Mouse (Mus musculus): ENCODE data around the gene Galnt13.
"Not testable (repeated sequence)": the region's sequence is repeated elsewhere in the genome, so short reads cannot be mapped to it uniquely, and the experiment has no call there.

Gene Galnt13

DNA sequence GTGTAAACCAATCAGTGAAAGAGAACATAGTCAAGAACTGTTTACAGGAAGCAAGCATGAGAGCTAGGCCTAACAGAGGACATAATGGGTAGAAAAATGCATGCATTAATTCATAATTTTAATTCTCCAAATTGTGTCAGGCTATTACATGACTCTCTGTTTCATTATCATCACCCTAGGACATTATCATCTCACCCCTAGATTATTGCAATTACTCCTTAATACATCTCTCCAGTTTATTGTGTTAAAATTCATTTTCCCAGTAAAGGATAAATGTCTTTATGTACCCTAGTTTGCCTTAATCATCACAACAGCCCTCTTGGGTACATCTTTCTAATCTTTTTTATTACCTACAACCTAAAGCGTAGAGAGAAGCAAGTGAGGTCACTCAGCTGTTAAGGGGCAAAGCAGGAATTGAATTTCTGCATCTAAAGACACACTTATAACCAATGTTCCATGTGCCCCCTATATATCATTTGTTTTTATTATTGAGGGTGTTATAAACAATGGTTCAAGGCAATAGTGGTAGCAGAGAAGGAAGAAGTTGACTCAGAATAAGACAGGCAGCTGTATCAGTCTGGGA is 479.1 kb downstream of the Galnt13 start:
- no peak for DNase-seq (ENCODE audit: low read depth, low spot score)

DNA sequence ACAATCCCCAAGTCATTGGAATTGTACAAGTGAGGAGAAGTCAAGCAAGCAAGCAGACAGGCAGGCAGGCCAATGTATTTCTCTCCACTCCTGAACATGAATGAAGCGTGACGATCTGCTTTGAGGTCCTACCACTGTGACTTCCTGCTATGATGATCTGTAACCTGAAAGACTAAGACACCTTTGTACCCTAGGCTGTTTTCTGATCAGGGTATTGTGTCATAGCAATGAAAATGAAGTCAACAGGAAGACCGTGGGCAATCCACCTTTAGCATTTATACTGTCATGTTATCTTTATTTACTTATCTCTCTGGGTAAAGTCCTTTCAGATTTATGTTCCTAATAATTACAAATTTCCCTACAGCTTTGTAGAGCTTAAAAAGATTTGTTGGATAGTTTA is 500.3 kb downstream of the Galnt13 start:
- no peak for DNase-seq (ENCODE audit: low read depth, low spot score)

DNA sequence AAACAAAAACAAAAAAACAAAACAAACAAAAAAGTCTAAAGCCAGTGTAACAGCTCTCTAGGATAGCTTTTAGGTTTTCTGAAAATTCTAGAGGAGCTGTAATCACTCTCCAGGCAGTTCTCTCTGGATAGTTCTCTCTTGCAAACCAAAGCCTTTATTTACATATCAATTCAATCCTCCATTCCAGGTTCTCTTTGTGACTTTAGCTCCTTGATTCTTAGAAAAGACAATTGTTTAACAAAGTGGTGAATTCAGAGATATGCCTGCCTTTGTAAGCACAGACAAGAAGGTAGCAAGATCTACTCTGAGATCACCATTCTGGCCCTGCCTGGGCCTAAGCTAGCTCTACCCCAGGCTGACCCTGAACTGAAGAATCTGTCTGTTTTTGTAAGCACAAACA is 501.2 kb downstream of the Galnt13 start:
- no peak for DNase-seq (ENCODE audit: low read depth, low spot score)

DNA sequence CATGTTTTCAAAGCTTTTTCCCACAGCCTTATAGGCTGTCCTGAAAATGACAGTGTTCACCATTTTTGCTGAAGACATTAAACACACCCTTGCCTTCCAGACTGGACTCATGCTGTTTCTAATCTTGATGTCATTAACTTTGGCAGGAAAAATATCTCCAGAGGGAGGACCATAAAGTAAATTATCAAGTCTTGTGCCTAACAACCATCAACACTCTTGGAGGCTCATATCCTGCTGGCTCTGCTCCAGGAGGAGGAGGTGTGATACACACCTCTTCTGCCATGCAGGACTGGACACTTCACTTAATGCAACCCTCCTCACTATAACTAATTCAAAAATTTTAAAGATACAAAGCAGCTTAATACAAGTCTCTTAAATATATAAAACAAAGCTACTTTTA is 502.0 kb downstream of the Galnt13 start:
- DNase-seq (ENCODE audit: low read depth, low spot score), result no peak

DNA sequence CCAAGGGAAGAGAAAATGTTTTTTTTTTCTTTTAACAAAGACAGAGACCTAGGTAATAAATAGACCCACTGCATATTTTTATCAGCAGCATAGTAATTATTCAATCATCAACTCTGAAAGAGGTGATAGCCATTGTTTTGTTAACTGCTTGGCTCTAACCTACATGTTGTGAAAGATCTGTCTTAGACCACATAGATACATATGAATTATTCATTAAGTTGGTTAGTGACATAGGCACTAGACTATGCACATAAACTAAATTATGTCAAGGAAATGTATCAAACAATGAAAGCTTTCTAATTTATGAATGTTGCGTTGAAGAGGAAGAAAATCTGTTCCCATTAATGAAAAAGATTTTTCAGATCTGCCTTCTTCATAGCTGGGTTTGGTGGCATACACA is 507.3 kb downstream of the Galnt13 start:
- DNase-seq (ENCODE audit: low read depth, low spot score), result no peak

DNA sequence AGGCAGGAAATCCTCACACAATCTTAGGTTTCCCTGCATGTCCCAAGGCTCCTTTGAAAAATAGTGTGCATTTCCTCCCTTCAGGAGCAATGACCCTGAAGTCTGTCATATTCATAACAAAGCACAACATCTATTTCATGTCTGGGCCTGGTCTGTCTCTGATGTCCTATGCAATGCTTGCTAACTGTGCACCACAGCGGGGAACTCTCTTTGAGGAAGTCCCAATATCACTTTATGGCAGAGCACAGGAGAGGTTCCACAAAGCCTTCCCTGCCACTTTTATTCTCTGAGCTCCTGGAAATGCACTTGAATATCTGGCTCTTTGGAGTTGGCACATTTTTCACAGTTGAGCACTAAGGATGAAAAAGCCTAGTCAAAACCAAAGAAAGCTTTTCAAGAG is 547.7 kb downstream of the Galnt13 start:
- no peak for DNase-seq (ENCODE audit: low read depth, low spot score)

DNA sequence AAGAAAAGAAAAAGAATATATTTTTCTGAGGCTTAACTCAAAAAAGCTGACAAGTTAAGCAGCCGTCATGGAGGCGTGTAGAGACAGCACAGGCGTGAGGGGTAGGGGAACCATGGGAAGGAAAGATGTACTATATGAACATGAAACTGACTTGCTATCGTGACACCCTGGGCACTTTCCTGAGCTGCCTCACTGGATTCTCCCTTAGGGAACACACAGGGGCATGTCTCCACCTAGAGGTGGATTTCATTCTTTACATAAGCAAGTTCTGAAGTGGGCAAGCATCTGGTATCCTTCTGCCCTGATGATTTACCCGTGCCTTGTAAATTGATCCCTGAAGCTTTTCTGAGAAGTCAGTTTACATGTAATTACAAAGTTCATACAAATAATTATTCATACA is 586.4 kb downstream of the Galnt13 start:
- DNase-seq (ENCODE audit: low read depth, low spot score), result not testable (repeated sequence)

DNA sequence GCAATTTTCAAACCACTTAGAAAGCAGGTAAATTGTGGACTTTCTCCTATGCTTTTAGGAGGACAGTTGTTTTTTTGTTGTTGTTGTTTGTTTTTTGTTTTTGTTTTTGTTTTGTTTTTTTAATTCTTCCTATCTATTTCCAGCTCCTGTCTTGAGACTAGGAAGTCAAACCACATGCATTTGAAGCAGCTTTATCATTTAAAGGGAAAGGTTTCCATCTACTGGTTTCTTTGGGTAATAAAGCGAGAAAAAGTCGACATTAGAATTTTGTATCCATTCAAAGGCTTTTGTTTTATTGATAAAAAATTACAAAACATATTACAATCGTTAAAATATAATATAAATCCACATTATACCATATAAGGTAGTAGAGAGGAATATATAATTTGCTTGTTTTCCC is 598.5 kb downstream of the Galnt13 start:
- peak; percentile 1 for DNase-seq (ENCODE audit: low read depth, low spot score)

DNA sequence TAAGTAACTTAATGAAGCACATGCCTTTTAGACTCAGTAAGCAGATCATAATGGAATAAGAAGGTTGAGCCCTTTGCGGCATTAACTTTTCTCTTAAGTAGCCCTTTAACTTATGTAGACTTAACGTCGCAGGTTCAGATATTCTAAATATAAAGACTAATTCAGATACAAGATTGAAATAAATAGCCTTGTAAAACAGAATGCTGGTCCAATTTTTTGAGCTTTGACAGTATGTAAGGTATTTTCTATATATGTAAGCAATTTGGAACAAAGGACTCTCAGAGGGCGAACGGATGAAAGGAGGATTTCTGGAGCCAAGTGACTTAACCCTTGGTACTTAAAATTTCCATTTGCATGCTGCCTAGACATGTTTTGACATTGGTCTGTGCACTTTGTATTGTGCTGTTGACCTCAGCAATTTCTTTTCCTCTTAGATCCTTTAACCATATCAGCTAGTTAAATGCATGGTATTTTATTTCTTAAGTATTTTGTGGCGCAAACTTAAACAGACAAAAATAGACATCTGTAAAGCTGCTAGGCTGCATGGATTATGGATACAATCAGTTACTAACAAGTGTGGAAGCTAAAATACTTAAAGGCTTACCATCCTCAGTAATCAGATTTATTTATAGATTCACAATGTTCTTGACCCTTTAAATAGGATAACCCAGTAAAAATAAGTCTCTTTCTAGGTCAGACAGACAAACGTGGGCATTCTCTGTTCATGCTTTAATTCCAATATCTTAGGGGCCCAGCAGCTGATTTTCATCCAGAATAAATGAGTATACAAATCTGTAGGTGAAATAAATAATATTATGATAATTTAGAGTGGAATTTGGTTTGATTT is 629.6 kb downstream of the Galnt13 start:
- peak; percentile 36 for DNase-seq (ENCODE audit: low read depth, low spot score)

DNA sequence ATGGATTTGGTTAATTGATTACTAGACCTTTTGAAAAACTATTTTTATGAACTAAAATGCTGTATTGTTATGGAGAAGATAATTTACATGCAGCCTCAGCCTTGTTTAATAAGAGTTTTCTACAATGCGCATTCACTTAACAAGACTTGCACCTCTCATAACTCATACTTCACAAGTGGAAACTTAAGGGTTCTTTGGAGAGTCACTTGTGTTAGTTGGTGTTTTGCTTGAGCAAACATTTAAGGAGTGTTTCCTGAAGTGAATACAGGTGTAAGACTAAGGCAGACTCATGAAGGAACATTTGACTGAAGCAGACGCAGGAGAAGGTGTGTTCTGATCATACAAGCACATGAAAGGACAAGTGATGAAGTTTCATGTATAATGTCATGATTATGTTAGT is 649.5 kb downstream of the Galnt13 start:
- DNase-seq (ENCODE audit: low read depth, low spot score), result no peak

DNA sequence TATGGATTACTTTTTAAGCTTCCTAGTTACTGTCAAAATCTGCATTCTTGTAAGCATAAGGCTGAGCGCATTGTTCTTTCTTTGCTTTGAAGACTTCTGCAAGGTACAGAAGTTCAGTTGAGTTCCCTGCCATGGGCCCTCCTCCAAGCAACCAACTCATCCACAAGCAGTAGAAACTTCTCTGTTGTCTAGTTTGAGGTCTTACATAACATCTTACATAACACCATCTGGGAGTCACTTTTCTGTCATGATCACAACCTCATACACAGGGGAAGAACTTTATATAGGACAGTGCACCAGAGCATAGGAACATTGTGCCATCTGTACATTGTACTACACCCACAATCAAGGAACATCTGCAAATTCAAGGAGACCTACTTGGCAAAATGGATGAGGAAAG is 651.9 kb downstream of the Galnt13 start:
- DNase-seq (ENCODE audit: low read depth, low spot score), result no peak

DNA sequence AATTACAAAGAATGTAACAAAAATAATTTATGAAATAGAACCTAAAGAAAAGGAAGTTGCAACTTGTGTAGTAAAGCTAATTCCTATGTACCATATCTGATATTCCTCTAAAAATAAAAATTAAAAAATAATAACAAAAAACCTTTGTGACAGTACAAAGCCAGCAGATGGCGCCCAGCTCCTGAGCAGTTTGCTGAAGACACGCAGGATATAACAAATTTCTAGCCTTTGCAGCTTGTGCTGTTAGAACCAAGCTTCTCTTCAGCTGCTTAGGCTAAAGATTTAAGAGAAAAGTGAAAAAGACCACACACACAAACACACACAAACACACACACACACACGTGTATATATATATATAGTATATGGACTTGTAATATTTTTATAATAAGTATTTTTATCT is 654.2 kb downstream of the Galnt13 start:
- DNase-seq (ENCODE audit: low read depth, low spot score), result peak; percentile 16

DNA sequence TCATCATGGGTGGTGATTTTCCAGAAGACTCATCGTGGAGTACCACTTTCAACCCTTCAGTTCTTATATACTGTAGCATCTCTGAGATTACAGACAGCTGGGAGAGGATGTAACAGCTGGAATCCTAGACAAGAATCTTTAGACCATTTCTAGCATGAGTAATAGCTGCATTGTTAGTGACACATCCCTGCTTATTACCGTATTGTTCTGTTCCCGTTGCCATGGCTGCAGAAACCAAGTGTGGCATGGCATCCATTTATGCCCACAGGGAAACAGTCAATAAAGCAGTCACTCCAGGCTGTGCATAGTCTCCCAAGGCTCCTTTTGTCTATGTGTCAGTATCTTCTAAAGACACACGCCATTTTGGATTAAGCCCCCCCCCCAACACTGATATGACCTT is 655.4 kb downstream of the Galnt13 start:
- no peak for DNase-seq (ENCODE audit: low read depth, low spot score)

DNA sequence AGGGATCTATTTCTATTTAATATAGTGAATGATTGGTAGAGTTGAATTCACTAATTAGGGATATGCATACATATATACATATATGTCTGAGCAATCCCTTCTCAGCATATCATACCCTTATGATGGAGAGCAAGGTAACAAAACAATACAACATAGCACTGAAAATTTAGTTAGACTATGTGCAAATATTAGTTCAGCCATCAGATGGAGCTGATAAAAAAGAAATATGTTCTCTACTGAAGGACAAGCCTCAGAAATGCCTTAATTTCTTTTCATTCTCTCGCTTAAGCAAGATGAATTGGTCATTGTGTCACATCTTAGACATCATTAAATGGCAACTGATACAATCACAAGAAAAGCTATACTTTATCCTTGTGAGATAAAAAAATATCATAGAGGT is 663.0 kb downstream of the Galnt13 start:
- no peak for DNase-seq (ENCODE audit: low read depth, low spot score)

DNA sequence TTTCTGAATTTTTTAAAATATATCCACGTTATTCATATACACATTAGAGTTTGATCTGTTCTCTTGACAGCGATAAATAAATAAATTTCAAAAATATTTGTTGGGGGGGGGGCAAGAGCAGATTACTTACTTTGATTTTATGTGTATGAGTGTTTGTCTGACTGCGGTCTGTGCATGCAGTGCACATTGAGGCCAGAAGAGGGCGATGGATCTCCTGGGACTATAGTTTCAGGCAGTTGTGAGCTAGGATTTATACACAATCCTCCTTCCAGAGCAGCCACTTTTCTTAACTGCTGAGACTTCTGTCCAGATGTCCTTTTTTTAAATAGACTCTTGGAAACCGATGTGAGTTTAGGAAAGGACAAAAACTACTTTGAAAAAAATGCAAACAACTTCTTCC is 665.2 kb downstream of the Galnt13 start:
- DNase-seq (ENCODE audit: low read depth, low spot score), result no peak

DNA sequence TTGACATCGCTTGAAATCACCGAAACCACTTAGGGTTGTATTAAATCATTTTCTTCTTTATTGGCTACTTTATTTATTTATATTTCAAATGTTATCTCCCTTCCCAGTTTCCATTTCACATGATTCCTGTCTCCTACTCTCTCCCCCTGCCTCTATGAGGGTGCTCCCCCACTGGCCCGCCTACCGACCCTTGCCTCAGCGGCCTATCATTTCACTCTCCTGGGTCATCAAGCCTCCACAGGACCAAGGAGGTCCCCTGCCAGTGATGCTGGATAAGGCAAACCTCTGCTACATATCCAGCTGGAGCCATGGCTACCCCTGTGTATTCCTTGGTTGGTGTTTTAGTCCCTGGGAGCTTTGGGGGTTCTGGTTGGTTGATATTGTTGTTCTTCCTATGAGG is 667.4 kb downstream of the Galnt13 start:
- DNase-seq (ENCODE audit: low read depth, low spot score), result no peak

DNA sequence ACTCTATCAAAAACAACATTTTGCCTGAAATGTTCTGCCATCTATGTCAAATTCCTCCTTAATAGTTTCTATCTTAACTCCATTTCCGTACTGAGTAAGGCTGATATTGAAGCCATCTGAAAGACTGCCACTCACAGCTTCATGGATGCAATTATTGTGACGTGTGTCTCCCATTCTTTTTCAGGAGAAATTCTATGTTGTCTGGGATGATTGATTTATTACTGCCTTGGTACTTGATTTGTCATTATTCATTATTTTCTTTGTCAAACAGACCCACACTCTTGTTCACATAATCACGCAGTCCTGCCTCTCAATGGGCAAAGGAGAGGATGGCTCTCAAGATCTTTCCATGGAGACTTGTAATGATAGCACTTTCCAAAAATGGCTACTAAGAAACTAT is 671.7 kb downstream of the Galnt13 start:
- DNase-seq (ENCODE audit: low read depth, low spot score), result no peak

DNA sequence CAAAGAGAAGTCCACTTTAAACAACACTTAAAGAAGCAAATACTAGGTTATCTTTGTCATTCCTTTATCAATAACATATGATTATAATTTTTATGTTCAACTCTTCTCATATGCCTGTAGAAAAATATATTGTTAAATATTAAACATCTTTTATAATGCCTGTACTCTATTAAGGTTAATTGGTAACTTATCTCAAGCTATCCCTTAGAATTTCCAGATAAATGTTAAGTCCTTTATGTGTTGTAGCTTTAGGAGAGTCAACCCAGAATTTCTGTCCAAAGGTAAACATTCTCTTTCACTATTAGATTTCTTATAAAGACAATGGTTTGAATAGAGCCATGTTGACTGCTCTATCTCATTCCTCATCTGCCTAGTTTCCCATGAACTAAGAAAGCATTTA is 717.0 kb downstream of the Galnt13 start:
- no peak for DNase-seq (ENCODE audit: low read depth, low spot score)

DNA sequence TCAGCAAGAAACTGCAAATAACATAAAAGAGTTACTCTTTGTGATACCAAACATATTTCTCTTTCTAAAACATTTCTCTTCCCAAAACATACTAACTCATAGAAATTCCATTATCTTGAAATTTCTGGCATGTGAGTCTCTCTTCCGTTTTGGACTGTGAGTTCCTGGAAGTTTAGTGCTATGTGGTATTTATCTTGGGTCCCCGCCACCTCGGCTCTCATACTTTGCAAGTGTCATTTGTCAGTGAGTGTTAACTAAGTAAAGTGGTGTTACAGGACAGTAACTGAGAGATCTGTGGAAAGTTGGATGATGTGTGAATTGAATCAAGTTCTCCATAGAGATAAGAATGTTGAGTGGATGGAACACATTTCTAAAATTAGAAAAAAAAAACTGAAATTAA is 728.7 kb downstream of the Galnt13 start:
- DNase-seq (ENCODE audit: low read depth, low spot score), result no peak
